Mouse (Mus musculus) bone marrow macrophage, adult 2 months (primary cell): ENCODE measurements around the gene Cep83.

Source experiments
- CTCF ChIP-seq: IDR thresholded peaks from 2 replicates; pipeline ENCODE4 v1.5.1; 2012; ENCODE audit warnings: low read depth, mild to moderate bottlenecking, low read length, moderate library complexity
- POLR2A ChIP-seq: IDR thresholded peaks from 2 replicates; pipeline ENCODE4 v1.6.1; 2012; ENCODE audit warnings: mild to moderate bottlenecking, low read depth, low read length, borderline replicate concordance

DNA sequence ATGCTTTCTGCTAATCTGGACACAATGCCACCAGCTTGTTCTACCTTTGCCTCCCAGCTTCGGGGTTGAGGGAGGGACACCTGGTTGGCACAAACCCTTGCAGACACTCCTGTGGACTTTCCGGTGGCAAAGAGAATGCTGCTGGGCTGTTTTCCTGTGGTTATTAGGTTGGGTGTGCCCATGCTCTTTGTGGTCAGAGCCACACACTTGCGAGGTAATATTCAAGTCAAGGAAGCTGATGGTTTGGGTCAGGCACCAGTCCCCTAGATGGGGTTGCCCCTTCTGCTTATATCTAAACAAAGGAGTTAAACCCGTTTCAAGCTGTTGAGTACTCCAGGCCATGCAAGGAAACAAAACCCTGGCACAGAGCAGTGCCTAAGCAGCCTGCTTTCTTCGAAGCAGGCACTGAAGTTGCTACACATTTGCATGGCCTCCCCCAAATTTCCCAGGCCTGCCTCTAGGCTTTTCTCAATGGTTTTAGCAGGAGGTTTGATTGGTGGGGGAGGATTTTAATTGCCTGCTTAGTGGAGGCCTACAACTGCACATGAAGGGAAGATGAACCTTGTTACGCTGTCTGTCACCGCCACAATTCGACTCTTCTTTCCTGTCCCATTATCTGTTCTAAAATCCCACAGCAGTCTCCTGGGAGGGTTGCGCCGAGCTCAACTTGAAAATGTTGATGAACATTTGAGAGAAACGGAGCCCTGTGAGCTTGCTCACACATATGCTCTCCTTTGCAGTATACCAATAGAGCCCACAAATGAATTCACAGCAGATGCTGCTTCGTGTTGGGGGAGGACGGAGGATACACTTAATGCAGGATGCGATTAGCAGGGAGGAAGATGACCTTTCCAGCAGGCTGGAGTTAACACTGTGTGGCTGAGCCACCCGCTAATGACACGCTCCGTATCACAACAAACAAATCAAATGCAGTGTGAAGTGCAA is 123.7 kb downstream of the Cep83 start:
- no peak for TF ChIP-seq CTCF
- no peak for TF ChIP-seq POLR2A
